Mouse (Mus musculus): ENCODE data around the gene Tssk3.

- TF ChIP-seq CTCF (IDR thresholded peaks at IDR 0.05; ENCODE audit: control insufficient read depth, insufficient read depth, insufficient replicate concordance, low read depth, low read length) (peak; percentile 66; the same call in 1 of the 2 replicates), POLR2A (IDR thresholded peaks at IDR 0.05; ENCODE audit: control insufficient read depth, low read depth, low read length) (no peak)
These were observed 23.6 kb upstream of the Tssk3 start for GRCm38 (mm10) chr4:129514300-129514898.

Measured in testis, adult 2 months (tissue).